Mouse (Mus musculus) mammary gland, adult 2 months (tissue): ENCODE measurements around the gene Olfr24. TPM values are rescaled to one million over a fixed set of nuclear protein-coding genes. Genes with fewer than 3 reads are reported as not detected.

Source experiments
- polyA plus RNA-seq: library from polyadenylated mRNA; depleted of rRNA; stranded (reverse); fragments of >200 nt; gene quantifications from 2 replicates; pipeline ENCODE4 v1.2.3, GENCODE M21; 2012; ENCODE audit warnings: low replicate concordance; rRNA removed

Gene Olfr24
- not detected in 2 replicates for polyA plus RNA-seq

GRCm38 (mm10) chr9:18763896-18764295, at the start of gene Olfr24:
TSS of gene Olfr24 (minus strand) at chr9:18763996.

Other genes with a start within 250 kb of the Olfr24 start
- gene Muc16, start 89.5 kb downstream of the Olfr24 start, polyA plus RNA-seq = 2.0 and 3.7 TPM in 2 replicates
- gene Olfr828, start 55.5 kb upstream of the Olfr24 start, polyA plus RNA-seq = not detected in 2 replicates
- not detected in 2 replicates for gene Olfr829, start 90.9 kb upstream of the Olfr24 start, polyA plus RNA-seq
- not detected in 2 replicates for gene Olfr830, start 110.7 kb upstream of the Olfr24 start, polyA plus RNA-seq
- gene Olfr832, start 173.1 kb upstream of the Olfr24 start, polyA plus RNA-seq = not detected in 2 replicates
- gene Olfr834, start 224.0 kb upstream of the Olfr24 start, polyA plus RNA-seq = not detected in 2 replicates